Mouse (Mus musculus): Measurements from ENCODE around the gene Crocc. TPM values are rescaled to one million over a fixed set of nuclear protein-coding genes. Genes with fewer than 3 reads are reported as not detected.

Gene Crocc
- polyA plus RNA-seq, 1 experiment from 2014 or later: 3.0 TPM

- Histone ChIP-seq H3K4me2 (ENCODE audit: low read depth, low read length) (no peak overlapping the region), H3K27ac (ENCODE audit: low read length) (no peak overlapping the region), H3K9ac (ENCODE audit: low read length) (no peak overlapping the region), H3K27me3 (ENCODE audit: control insufficient read depth, insufficient read depth, low read length) (no peaks in the 10 kb centered on the region), H3K4me3 (replicated peaks; ENCODE audit: low read length) (no peak overlapping the region), H3K4me1 (ENCODE audit: control insufficient read depth, insufficient read depth, low read length) (peaks cover 30% of the 10 kb centered on the region), H3K36me3 (ENCODE audit: control insufficient read depth, insufficient read depth, low read length) (peaks cover 6% of the 10 kb centered on the region; the same call in 1 of the 2 replicates), H3K9me3 (replicated peaks; ENCODE audit: control insufficient read depth, low read length) (no peaks in the 10 kb centered on the region)
- WGBS: 80% methylated on average over 29 of the region's 29 CpGs
- ATAC-seq (ENCODE audit: insufficient read depth, low FRiP score): no peak
These were observed 42.5 kb downstream of the Crocc start for GRCm38 (mm10) chr4:141017657-141018436.

GRCm38 (mm10) chr4:141016311-141016710 is 44.0 kb downstream of the Crocc start:
- Histone ChIP-seq H3K9me3 (replicated peaks; ENCODE audit: control insufficient read depth, low read length) (no peaks in the 10 kb centered on the region), H3K4me1 (ENCODE audit: control insufficient read depth, insufficient read depth, low read length) (peaks cover 30% of the 10 kb centered on the region), H3K4me2 (ENCODE audit: low read depth, low read length) (no peak overlapping the region), H3K36me3 (ENCODE audit: control insufficient read depth, insufficient read depth, low read length) (peaks cover 6% of the 10 kb centered on the region; the same call in 1 of the 2 replicates), H3K27me3 (ENCODE audit: control insufficient read depth, insufficient read depth, low read length) (no peaks in the 10 kb centered on the region), H3K4me3 (replicated peaks; ENCODE audit: low read length) (no peak overlapping the region), H3K9ac (ENCODE audit: low read length) (peak overlapping the region; percentile 21; the same call in 1 of the 2 replicates), H3K27ac (ENCODE audit: low read length) (no peak overlapping the region)
- 70% methylated on average over 9 of the region's 9 CpGs for WGBS
- ATAC-seq (ENCODE audit: insufficient read depth, low FRiP score): no peak

- WGBS: 78% methylated on average over 7 of the region's 7 CpGs
- H3K9ac ChIP-seq (ENCODE audit: low read length): no peak overlapping the region
- H3K4me1 ChIP-seq (ENCODE audit: control insufficient read depth, insufficient read depth, low read length): peaks cover 21% of the 10 kb centered on the region
- no peak overlapping the region for H3K4me2 ChIP-seq (ENCODE audit: low read depth, low read length)
- no peaks in the 10 kb centered on the region for H3K9me3 ChIP-seq (replicated peaks; ENCODE audit: control insufficient read depth, low read length)
- peaks cover 6% of the 10 kb centered on the region; the same call in 1 of the 2 replicates for H3K36me3 ChIP-seq (ENCODE audit: control insufficient read depth, insufficient read depth, low read length)
- no peak overlapping the region for H3K27ac ChIP-seq (ENCODE audit: low read length)
- ATAC-seq (ENCODE audit: insufficient read depth, low FRiP score): no peak
- no peaks in the 10 kb centered on the region for H3K27me3 ChIP-seq (ENCODE audit: control insufficient read depth, insufficient read depth, low read length)
- no peak overlapping the region for H3K4me3 ChIP-seq (replicated peaks; ENCODE audit: low read length)
These were observed 45.0 kb downstream of the Crocc start for GRCm38 (mm10) chr4:141015356-141015755.

- no peaks in the 10 kb centered on the region for H3K9me3 ChIP-seq (replicated peaks; ENCODE audit: control insufficient read depth, low read length)
- 91% methylated on average over 11 of the region's 11 CpGs for WGBS
- H3K27me3 ChIP-seq (ENCODE audit: control insufficient read depth, insufficient read depth, low read length): no peaks in the 10 kb centered on the region
- no peak for ATAC-seq (ENCODE audit: insufficient read depth, low FRiP score)
- peaks cover 6% of the 10 kb centered on the region; the same call in 1 of the 2 replicates for H3K36me3 ChIP-seq (ENCODE audit: control insufficient read depth, insufficient read depth, low read length)
- H3K9ac ChIP-seq (ENCODE audit: low read length): peak overlapping the region; percentile 21; the same call in 1 of the 2 replicates
- H3K4me3 ChIP-seq (replicated peaks; ENCODE audit: low read length): no peak overlapping the region
- H3K4me1 ChIP-seq (ENCODE audit: control insufficient read depth, insufficient read depth, low read length): peaks cover 21% of the 10 kb centered on the region
- H3K4me2 ChIP-seq (ENCODE audit: low read depth, low read length): no peak overlapping the region
- no peak overlapping the region for H3K27ac ChIP-seq (ENCODE audit: low read length)
These were observed 45.5 kb downstream of the Crocc start for GRCm38 (mm10) chr4:141014856-141015255.

- Histone ChIP-seq H3K36me3 (ENCODE audit: control insufficient read depth, insufficient read depth, low read length) (peaks cover 6% of the 10 kb centered on the region; the same call in 1 of the 2 replicates), H3K4me2 (ENCODE audit: low read depth, low read length) (no peak overlapping the region), H3K4me1 (ENCODE audit: control insufficient read depth, insufficient read depth, low read length) (peaks cover 19% of the 10 kb centered on the region), H3K9ac (ENCODE audit: low read length) (no peak overlapping the region), H3K9me3 (replicated peaks; ENCODE audit: control insufficient read depth, low read length) (no peaks in the 10 kb centered on the region), H3K27me3 (ENCODE audit: control insufficient read depth, insufficient read depth, low read length) (no peaks in the 10 kb centered on the region), H3K4me3 (replicated peaks; ENCODE audit: low read length) (no peak overlapping the region), H3K27ac (ENCODE audit: low read length) (no peak overlapping the region)
- no peak for ATAC-seq (ENCODE audit: insufficient read depth, low FRiP score)
- 69% methylated on average over 8 of the region's 8 CpGs for WGBS
These were observed 46.2 kb downstream of the Crocc start for GRCm38 (mm10) chr4:141014114-141014513.

- H3K9me3 ChIP-seq (replicated peaks; ENCODE audit: control insufficient read depth, low read length): no peaks in the 10 kb centered on the region
- WGBS: 77% methylated on average over 10 of the region's 10 CpGs
- no peaks in the 10 kb centered on the region for H3K27me3 ChIP-seq (ENCODE audit: control insufficient read depth, insufficient read depth, low read length)
- H3K4me2 ChIP-seq (ENCODE audit: low read depth, low read length): peak overlapping the region; percentile 67; the same call in 1 of the 2 replicates
- peaks cover 19% of the 10 kb centered on the region for H3K4me1 ChIP-seq (ENCODE audit: control insufficient read depth, insufficient read depth, low read length)
- H3K36me3 ChIP-seq (ENCODE audit: control insufficient read depth, insufficient read depth, low read length): peaks cover 6% of the 10 kb centered on the region; the same call in 1 of the 2 replicates
- no peak for ATAC-seq (ENCODE audit: insufficient read depth, low FRiP score)
- peak overlapping the region; percentile 91; the same call in 1 of the 2 replicates for H3K27ac ChIP-seq (ENCODE audit: low read length)
- H3K9ac ChIP-seq (ENCODE audit: low read length): peak overlapping the region; percentile 54
- peak overlapping the region; percentile 72; the same call in 1 of the 2 replicates for H3K4me3 ChIP-seq (replicated peaks; ENCODE audit: low read length)
These were observed 47.8 kb downstream of the Crocc start for GRCm38 (mm10) chr4:141012558-141012957.

- H3K4me1 ChIP-seq (ENCODE audit: control insufficient read depth, insufficient read depth, low read length): peaks cover 19% of the 10 kb centered on the region
- H3K27ac ChIP-seq (ENCODE audit: low read length): peak overlapping the region; percentile 91
- H3K4me3 ChIP-seq (replicated peaks; ENCODE audit: low read length): peak overlapping the region; percentile 72
- ATAC-seq (ENCODE audit: insufficient read depth, low FRiP score): 0 out of 2 replicates have a peak, but pooled peaks have one; percentile 7
- H3K36me3 ChIP-seq (ENCODE audit: control insufficient read depth, insufficient read depth, low read length): peaks cover 10% of the 10 kb centered on the region
- H3K9ac ChIP-seq (ENCODE audit: low read length): peak overlapping the region; percentile 89
- 39% methylated on average over 14 of the region's 14 CpGs for WGBS
- no peaks in the 10 kb centered on the region; the same call in 1 of the 2 replicates for H3K9me3 ChIP-seq (replicated peaks; ENCODE audit: control insufficient read depth, low read length)
- peak overlapping the region; percentile 67 for H3K4me2 ChIP-seq (ENCODE audit: low read depth, low read length)
- no peaks in the 10 kb centered on the region for H3K27me3 ChIP-seq (ENCODE audit: control insufficient read depth, insufficient read depth, low read length)
These were observed 48.6 kb downstream of the Crocc start for GRCm38 (mm10) chr4:141011556-141012328.

GRCm38 (mm10) chr4:141010941-141011429 is 49.4 kb downstream of the Crocc start:
- H3K9me3 ChIP-seq (replicated peaks; ENCODE audit: control insufficient read depth, low read length): no peaks in the 10 kb centered on the region; the same call in 1 of the 2 replicates
- ATAC-seq (ENCODE audit: insufficient read depth, low FRiP score): peak; percentile 48
- no peaks in the 10 kb centered on the region for H3K27me3 ChIP-seq (ENCODE audit: control insufficient read depth, insufficient read depth, low read length)
- H3K9ac ChIP-seq (ENCODE audit: low read length): peak overlapping the region; percentile 89
- H3K4me3 ChIP-seq (replicated peaks; ENCODE audit: low read length): peak overlapping the region; percentile 72
- H3K4me1 ChIP-seq (ENCODE audit: control insufficient read depth, insufficient read depth, low read length): peaks cover 19% of the 10 kb centered on the region
- peak overlapping the region; percentile 67 for H3K4me2 ChIP-seq (ENCODE audit: low read depth, low read length)
- WGBS: 2% methylated on average over 17 of the region's 17 CpGs
- H3K36me3 ChIP-seq (ENCODE audit: control insufficient read depth, insufficient read depth, low read length): peaks cover 16% of the 10 kb centered on the region
- H3K27ac ChIP-seq (ENCODE audit: low read length): peak overlapping the region; percentile 91

Data from stomach, embryonic 16.5 days (tissue).